Mouse (Mus musculus) layer of hippocampus, adult 8-10 months (tissue): ENCODE data around the gene Dennd1c. TPM values are rescaled to one million over a fixed set of nuclear protein-coding genes. Genes with fewer than 3 reads are reported as not detected.
A peak's percentile ranks its signal among the peaks of the same experiment; 100 is the strongest.

ENCODE experiments used
- DNase-seq, 2 experiments: peaks; one replicate each; pipeline ENCODE4 v3.0.0; 2022; ENCODE audit warnings: low spot score in 2 of 2
- total RNA-seq, 4 experiments: library from RNA; stranded (reverse); gene quantifications; 2 replicates each; pipeline ENCODE4 v1.2.4; 2022

The Dennd1c gene
- total RNA-seq, 4 experiments from 2014 or later, result 1.1 to 4.4 (median 3.0) TPM

GRCm38 (mm10) chr17:57048816-57049215 is 29.5 kb downstream of the Dennd1c start:
- no peak for DNase-seq

DNA sequence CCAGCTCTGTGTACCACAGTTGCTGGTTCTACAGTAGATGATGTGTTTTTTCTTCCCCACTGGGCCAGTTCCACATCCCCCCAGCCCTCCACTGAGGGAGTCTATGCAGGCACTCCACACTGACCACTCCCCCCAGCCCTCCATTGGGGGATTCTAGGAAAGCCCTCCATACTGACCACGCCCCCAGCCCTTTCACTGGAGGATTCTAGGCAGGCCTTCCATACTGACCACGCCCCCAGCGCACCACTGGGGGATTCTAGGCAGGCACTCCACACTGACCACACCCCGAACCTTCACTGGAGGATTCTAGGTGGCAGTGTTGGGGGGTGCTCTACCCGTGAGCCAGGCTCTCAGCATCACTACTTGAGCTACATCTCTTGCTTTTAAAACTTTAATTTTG is 30.9 kb downstream of the Dennd1c start:
- DNase-seq, result no peak

GRCm38 (mm10) chr17:57041554-57041953 is 36.8 kb downstream of the Dennd1c start, which contains the start of gene Slc25a41:
TSS of gene Slc25a41 (minus strand) at chr17:57041654.
- DNase-seq, result no peak

DNA sequence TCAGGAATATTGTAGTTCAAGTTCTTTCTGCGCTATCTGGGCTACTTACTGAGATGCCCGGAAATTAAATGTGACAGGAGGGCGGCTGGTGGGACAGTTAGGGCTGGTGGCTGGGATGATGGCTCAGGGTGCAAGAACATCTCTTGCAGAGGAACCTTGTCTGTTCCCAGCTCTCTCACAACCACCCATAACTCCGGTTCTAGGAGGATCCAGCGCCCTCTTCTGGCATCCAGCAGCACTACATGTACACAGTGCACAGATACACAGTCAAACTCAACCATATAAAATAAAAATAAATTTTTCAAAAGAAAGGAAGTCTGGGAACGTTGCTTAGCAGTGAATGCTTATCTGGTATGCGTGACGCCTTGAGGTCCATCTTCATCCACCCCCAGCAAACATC is 39.3 kb downstream of the Dennd1c start:
- DNase-seq, result no peak

DNA sequence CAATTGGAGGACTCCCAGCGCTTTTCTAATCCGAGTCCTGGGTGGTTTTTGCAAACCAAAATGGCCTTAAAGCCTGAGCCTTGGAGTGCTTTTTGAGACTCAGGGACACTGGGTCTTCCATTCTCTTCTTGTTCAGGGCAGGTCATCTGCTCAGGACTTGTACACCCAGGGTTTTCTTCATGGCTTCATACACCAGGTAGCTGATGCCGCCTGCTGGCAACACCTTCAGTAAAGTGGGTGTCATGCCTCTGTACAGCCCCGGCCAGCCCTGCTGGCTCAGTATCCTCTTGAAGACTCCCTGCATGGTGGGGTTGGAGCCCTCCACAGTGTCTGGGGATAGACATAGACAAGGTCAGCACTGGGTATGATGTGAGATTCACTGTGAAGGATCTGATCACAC is 45.5 kb downstream of the Dennd1c start:
- DNase-seq, result no peak

DNA sequence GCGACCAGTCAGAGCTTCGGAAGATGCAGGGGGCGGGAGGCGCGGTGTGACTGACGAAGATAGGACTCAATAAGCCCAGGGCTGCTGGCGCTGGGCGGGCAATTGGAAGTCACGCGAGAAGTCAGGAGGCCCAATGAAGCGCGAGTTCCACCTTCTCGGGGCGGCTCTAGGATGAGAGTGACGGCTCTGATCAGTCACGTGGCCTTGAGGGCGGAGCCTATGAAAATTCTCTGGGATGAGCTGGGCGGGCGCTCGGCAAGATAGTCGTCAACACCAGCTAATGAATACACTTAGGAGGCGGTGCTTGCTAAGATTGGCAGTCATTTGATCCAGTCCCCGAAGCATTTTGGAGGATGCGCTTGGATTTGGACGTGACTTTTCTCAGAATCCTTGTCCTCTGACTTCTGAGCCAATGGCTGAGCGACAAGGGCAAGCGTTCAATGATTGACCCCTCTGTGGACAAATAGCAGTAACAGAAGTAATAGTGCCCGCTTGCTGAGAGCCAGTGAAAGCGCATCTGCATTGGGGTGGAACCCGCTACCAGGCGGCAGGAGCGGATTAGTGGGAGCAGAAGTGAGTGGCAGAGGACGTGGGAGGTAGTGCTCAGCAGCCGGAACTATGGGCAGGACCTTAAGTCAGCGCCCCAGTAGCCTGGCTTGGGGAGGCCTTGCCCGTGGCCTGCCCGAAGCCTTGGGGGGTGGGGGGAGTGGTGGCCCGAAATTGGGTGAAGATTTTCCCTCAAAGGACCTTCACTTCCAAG is 46.5 kb downstream of the Dennd1c start:
- DNase-seq, result peak; percentile 100

- DNase-seq, result no peak
Measured at GRCm38 (mm10) chr17:57030931-57031660, 47.2 kb downstream of the Dennd1c start, which contains the start of gene Khsrp. TSS of gene Khsrp (minus strand) at chr17:57031522.

- no peak for DNase-seq
Measured at GRCm38 (mm10) chr17:57029691-57030090, 48.6 kb downstream of the Dennd1c start.

DNA sequence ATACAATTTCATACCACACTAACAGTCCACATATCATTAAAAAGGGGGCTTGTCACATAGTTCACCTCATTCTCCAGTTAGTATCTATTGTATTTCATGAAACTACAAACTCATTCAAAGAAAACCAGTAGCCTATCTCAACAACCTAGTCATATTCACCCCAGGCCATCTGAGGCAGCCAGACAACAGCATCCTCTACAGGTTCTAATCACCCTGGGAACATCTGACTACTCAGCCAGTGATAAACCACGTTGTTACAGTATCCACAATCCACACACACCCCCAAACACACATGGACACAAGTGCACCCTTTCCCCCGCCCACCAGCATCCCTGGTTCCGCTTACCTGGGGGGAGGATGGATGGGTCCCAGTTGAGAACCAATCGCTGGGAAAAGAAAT is 50.8 kb downstream of the Dennd1c start:
- DNase-seq, result no peak

- no peak for DNase-seq
Measured at GRCm38 (mm10) chr17:57020960-57021359, 57.4 kb downstream of the Dennd1c start.

- no peak for DNase-seq
Measured at GRCm38 (mm10) chr17:57019693-57020092, 58.6 kb downstream of the Dennd1c start.

Other genes with a start within 250 kb of the Dennd1c start
- gene Rfx2, start 247.5 kb downstream of the Dennd1c start, total RNA-seq, result 1 to 10 TPM; 4.3 to 6.0 (median 5.0) TPM
- not detected for gene Acsbg2, start 204.1 kb downstream of the Dennd1c start, total RNA-seq
- under 1 TPM in 3 of 4 experiments, not detected in 1; 0.20 to 0.35 (median 0.27) TPM for gene 1700061G19Rik, start 203.0 kb downstream of the Dennd1c start, total RNA-seq
- 10 to 100 TPM; 73.9 to 92.9 (median 80.6) TPM for gene Mllt1, start 143.1 kb downstream of the Dennd1c start, total RNA-seq
- not detected for gene Acer1, start 96.4 kb downstream of the Dennd1c start, total RNA-seq
- 10 to 100 TPM; 60.9 to 70.6 (median 66.6) TPM for gene Clpp, start 88.2 kb downstream of the Dennd1c start, total RNA-seq
- gene Alkbh7, start 81.2 kb downstream of the Dennd1c start, total RNA-seq, result 10 to 100 TPM; 24.3 to 29.5 (median 25.4) TPM
- under 1 TPM in 1 of 4 experiments, not detected in 3; 0.82 TPM for gene Pspn, start 78.5 kb downstream of the Dennd1c start, total RNA-seq
- gene Gtf2f1, start 67.2 kb downstream of the Dennd1c start, total RNA-seq, result 10 to 100 TPM; 57.0 to 64.0 (median 61.5) TPM
- gene Gm17949, start 67.0 kb downstream of the Dennd1c start, total RNA-seq, result under 1 TPM in 2 of 4 experiments, not detected in 2; 0.45 to 0.57 TPM
- gene Khsrp, start 47.0 kb downstream of the Dennd1c start, total RNA-seq, result 100 to 1,000 TPM; 105 to 118 (median 111) TPM
- gene Slc25a41, start 36.9 kb downstream of the Dennd1c start, total RNA-seq, result not detected
- gene Crb3, start 19.4 kb downstream of the Dennd1c start, total RNA-seq, result 1 to 10 TPM in 2 of 4 experiments, under 1 TPM in 2; 0.70 to 2.1 (median 1.4) TPM
- 100 to 1,000 TPM; 352 to 366 (median 355) TPM for gene Slc25a23, start 18.7 kb downstream of the Dennd1c start, total RNA-seq
- 100 to 1,000 TPM; 500 to 601 (median 567) TPM for gene Tubb4a, start 9.3 kb upstream of the Dennd1c start, total RNA-seq
- 1 to 10 TPM in 3 of 4 experiments, under 1 TPM in 1; 0.49 to 1.3 (median 1.1) TPM for gene Tnfsf9, start 26.8 kb upstream of the Dennd1c start, total RNA-seq
- gene Cd70, start 71.3 kb upstream of the Dennd1c start, total RNA-seq, result under 1 TPM in 1 of 4 experiments, not detected in 3; 0.55 TPM
- not detected for gene Tnfsf14, start 115.7 kb upstream of the Dennd1c start, total RNA-seq
- 10 to 100 TPM in 2 of 4 experiments, 1 to 10 TPM in 2; 2.2 to 19.0 (median 8.9) TPM for gene C3, start 149.6 kb upstream of the Dennd1c start, total RNA-seq
- gene Gpr108, start 169.9 kb upstream of the Dennd1c start, total RNA-seq, result 10 to 100 TPM; 25.7 to 28.6 (median 28.3) TPM
- gene Trip10, start 170.9 kb upstream of the Dennd1c start, total RNA-seq, result 10 to 100 TPM in 3 of 4 experiments, 1 to 10 TPM in 1; 8.1 to 12.3 (median 11.6) TPM
- gene Vav1, start 200.6 kb upstream of the Dennd1c start, total RNA-seq, result 10 to 100 TPM in 2 of 4 experiments, 1 to 10 TPM in 2; 3.3 to 17.4 (median 10.0) TPM